Mouse (Mus musculus): ENCODE data around the gene Trim56.

DNA sequence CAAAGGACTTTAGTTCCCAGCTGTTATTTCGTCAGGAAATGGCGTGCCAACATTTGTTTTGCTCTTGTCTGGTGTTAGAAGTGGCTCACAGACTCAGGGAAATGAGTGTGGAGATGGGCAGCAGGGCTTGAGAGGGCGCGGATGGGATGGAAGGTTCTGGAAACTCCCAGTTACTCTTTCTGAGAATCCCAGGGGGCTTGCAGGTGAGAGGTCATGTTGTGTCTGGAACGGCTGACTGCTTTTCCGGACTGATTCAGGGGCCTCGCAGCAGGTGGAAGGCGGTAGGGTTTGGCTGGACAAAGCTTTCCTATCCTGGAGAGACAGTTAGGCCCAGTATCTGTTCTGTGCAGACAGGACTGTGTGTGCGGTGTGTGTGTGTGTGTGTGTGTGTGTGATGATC lies 22.3 kb downstream of the Trim56 start:
- TF ChIP-seq CTCF (IDR thresholded peaks at IDR 0.05) = no peak
- TF ChIP-seq EP300 (IDR thresholded peaks at IDR 0.05) = no peak

Measured in lung, postnatal 0 days (tissue).